In the genomic region with DNA sequence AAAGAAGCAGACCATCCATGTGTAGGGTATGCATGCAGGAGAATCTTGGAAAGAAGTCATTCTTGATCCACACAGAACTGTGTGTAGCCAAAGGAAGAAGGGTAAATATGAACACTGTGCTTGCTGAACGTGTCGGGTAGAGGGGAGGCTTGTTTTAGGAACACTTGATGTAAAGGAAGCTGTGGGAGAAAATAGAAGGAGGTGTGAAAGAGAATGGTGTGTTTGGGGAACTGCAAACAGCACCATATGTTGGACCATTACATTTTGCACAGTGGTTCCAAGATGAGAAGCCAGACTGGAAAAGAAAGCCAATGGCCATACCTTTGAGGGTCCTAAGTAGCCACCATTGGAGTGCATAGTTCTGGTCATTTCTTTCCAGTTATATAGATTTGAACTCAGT, we compare ENCODE assay signal across 16 mouse cellular contexts.
"Had no signal": no experiment of that assay in that cellular context is flagged by ENCODE, and none has a peak within 500 bp of the region (broad histone marks: within the 10 kb centered on the region; RNA-seq: fewer than 3 reads in every experiment).

No protein-coding gene starts in this region.

- ATAC-seq: hindbrain, postnatal 0 days; liver, embryonic 12.5 days had no signal

- DNase-seq: gastrocnemius, postnatal 14 days; gastrocnemius, postnatal 36 days; heart, adult 11 months; heart, adult 2 months; heart, postnatal 14 days; heart, postnatal 36 days; kidney, adult 11 months; kidney, adult 2 months; kidney, adult 9 months; kidney, postnatal 14 days; kidney, postnatal 36 days; layer of hippocampus, adult 9-11 months; layer of hippocampus, postnatal 36 days; left cerebral cortex, postnatal 4 days had no signal
